Mouse (Mus musculus) intestine, postnatal 0 days (tissue): ENCODE results near the gene Olfr1506. TPM values are rescaled to one million over a fixed set of nuclear protein-coding genes. Genes with fewer than 3 reads are reported as not detected.
"Not testable (repeated sequence)": the region's sequence is repeated elsewhere in the genome, so short reads cannot be mapped to it uniquely, and the experiment has no call there.

Experiments
- ATAC-seq: fragments of 200-750 bp; cut with Nextera tagmentation; 2 replicates; pipeline ENCODE4 v1.8.0; 2017; ENCODE audit warnings: mild to moderate bottlenecking, moderate TSS enrichment, moderate library complexity
- H3K27ac ChIP-seq: fragments of 300-500 bp; sonication (generic); 2 replicates; pipeline ENCODE4 v1.5.1; 2014; ENCODE audit warnings: mild to moderate bottlenecking, low read depth, low read length, moderate library complexity
- H3K27me3 ChIP-seq: fragments of 300-500 bp; sonication (generic); replicated peaks from 2 replicates; pipeline ENCODE4 v1.6.1; 2014; ENCODE audit warnings: low read length, mixed read lengths; ENCODE audit not compliant: control insufficient read depth, insufficient read depth
- H3K36me3 ChIP-seq: fragments of 300-500 bp; sonication (generic); 2 replicates; pipeline ENCODE4 v1.6.1; 2014; ENCODE audit warnings: mild to moderate bottlenecking, moderate library complexity; ENCODE audit not compliant: control insufficient read depth, insufficient read depth
- H3K4me1 ChIP-seq: fragments of 300-500 bp; sonication (generic); replicated peaks from 2 replicates; pipeline ENCODE4 v1.6.1; 2014; ENCODE audit warnings: antibody characterized with exemption, low read length, mixed read lengths; ENCODE audit not compliant: control insufficient read depth, insufficient read depth
- H3K4me2 ChIP-seq: fragments of 300-500 bp; sonication (generic); replicated peaks from 2 replicates; pipeline ENCODE4 v1.6.1; 2014; ENCODE audit warnings: low read depth, mild to moderate bottlenecking, moderate library complexity
- H3K4me3 ChIP-seq: fragments of 300-500 bp; sonication (generic); 2 replicates; pipeline ENCODE4 v1.5.1; 2014; ENCODE audit warnings: low read depth, low read length
- H3K9ac ChIP-seq: fragments of 300-500 bp; sonication (generic); 2 replicates; pipeline ENCODE4 v1.6.1; 2014; ENCODE audit warnings: mild to moderate bottlenecking, low read depth, low read length
- H3K9me3 ChIP-seq: fragments of 300-500 bp; sonication (generic); 2 replicates; pipeline ENCODE4 v1.6.1; 2016; ENCODE audit warnings: mixed run types; ENCODE audit not compliant: control insufficient read depth
- CTCF ChIP-seq: sonication (generic); IDR thresholded peaks from 2 replicates; pipeline ENCODE4 v1.5.1; 2016; ENCODE audit warnings: low read depth, mild to moderate bottlenecking, control low read depth, antibody characterized with exemption, moderate library complexity
- WGBS: fragments of 180-500 bp; shearing (Covaris S2); extraction: QIAGEN DNeasy Blood & Tissue Kit; methylation state at CpG from one replicate; pipeline ENCODE4 v1.1.7; 2014; 5-methylcytosine and 5-hydroxymethylcytosine counted together
- polyA plus RNA-seq: library from polyadenylated mRNA; unstranded; fragments of >200 nt; fragmentation: Nextera tagmentation; extraction: Ambion mirVana; gene quantifications from 2 replicates; pipeline ENCODE4 v1.2.1, GENCODE M21; 2015

Gene Olfr1506
- not detected in 2 replicates for polyA plus RNA-seq

GRCm38 (mm10) chr2:90224393-90224792, at the start of gene Olfr1506:
Olfr1506 (minus strand) TSS chr2:90224493.
- not testable (repeated sequence) for H3K4me1 ChIP-seq, H3K36me3 ChIP-seq, H3K4me3 ChIP-seq, H3K9ac ChIP-seq, H3K27me3 ChIP-seq, ATAC-seq, H3K9me3 ChIP-seq, H3K4me2 ChIP-seq, H3K27ac ChIP-seq
- no CpG with 5 or more reads among the region's 6 CpGs for WGBS

- no peak within 1 kb of the TSS for H3K4me3 ChIP-seq
- H3K9me3 ChIP-seq, result no peaks in the 10 kb centered on the region
- H3K4me1 ChIP-seq, result no peaks in the 10 kb centered on the region
- H3K27me3 ChIP-seq, result no peaks in the 10 kb centered on the region
- TF ChIP-seq CTCF, result no peak
- H3K36me3 ChIP-seq, result no peaks in the 10 kb centered on the region
- WGBS, result 81% methylated on average over 2 of the region's 2 CpGs
- no peak within 1 kb of the TSS for H3K27ac ChIP-seq
- ATAC-seq, result no peak
- no peak within 1 kb of the TSS for H3K9ac ChIP-seq
- H3K4me2 ChIP-seq, result no peak within 1 kb of the TSS
Observed at GRCm38 (mm10) chr2:90270932-90271331, 46.6 kb upstream of the Olfr1506 start, which contains the start of gene Olfr1271. Olfr1271 (minus strand) TSS chr2:90271032.

- TF ChIP-seq CTCF, result no peak
- 95% methylated on average over 4 of the region's 4 CpGs for WGBS
- no peaks in the 10 kb centered on the region for H3K9me3 ChIP-seq
- ATAC-seq, result no peak
- no peak within 1 kb of the TSS for H3K9ac ChIP-seq
- H3K27ac ChIP-seq, result no peak within 1 kb of the TSS
- no peaks in the 10 kb centered on the region for H3K4me1 ChIP-seq
- no peaks in the 10 kb centered on the region for H3K36me3 ChIP-seq
- H3K27me3 ChIP-seq, result no peaks in the 10 kb centered on the region
- no peak within 1 kb of the TSS for H3K4me2 ChIP-seq
- no peak within 1 kb of the TSS for H3K4me3 ChIP-seq
Observed at GRCm38 (mm10) chr2:90257492-90257891, 33.2 kb upstream of the Olfr1506 start, which contains the start of gene Olfr142. Olfr142 (minus strand) TSS chr2:90257592.

- not testable (repeated sequence) for ATAC-seq, H3K9me3 ChIP-seq, H3K9ac ChIP-seq, H3K4me1 ChIP-seq, H3K27me3 ChIP-seq, H3K27ac ChIP-seq, H3K36me3 ChIP-seq, H3K4me2 ChIP-seq, H3K4me3 ChIP-seq
- no CpG with 5 or more reads among the region's 4 CpGs for WGBS
Observed at GRCm38 (mm10) chr2:90199606-90200005, 24.7 kb downstream of the Olfr1506 start.

GRCm38 (mm10) chr2:90195285-90195684, 29.0 kb downstream of the Olfr1506 start:
- not testable (repeated sequence) for H3K9me3 ChIP-seq, H3K27ac ChIP-seq, H3K4me2 ChIP-seq, H3K4me3 ChIP-seq, ATAC-seq, H3K27me3 ChIP-seq, H3K9ac ChIP-seq, H3K4me1 ChIP-seq, H3K36me3 ChIP-seq
- no CpG with 5 or more reads among the region's 6 CpGs for WGBS

- H3K9ac ChIP-seq, H3K4me1 ChIP-seq, H3K36me3 ChIP-seq, H3K4me3 ChIP-seq, H3K9me3 ChIP-seq, H3K4me2 ChIP-seq, H3K27me3 ChIP-seq, H3K27ac ChIP-seq: not testable (repeated sequence)
- WGBS, result no CpG with 5 or more reads among the region's 3 CpGs
- ATAC-seq, result peak; percentile 45; the same call in 1 of the 2 replicates
Observed at GRCm38 (mm10) chr2:90194750-90195149, 29.5 kb downstream of the Olfr1506 start.

GRCm38 (mm10) chr2:90187082-90187481, 37.2 kb downstream of the Olfr1506 start:
- H3K4me1 ChIP-seq, H3K27me3 ChIP-seq, H3K9me3 ChIP-seq, H3K36me3 ChIP-seq, H3K27ac ChIP-seq, H3K4me2 ChIP-seq, ATAC-seq, H3K9ac ChIP-seq, H3K4me3 ChIP-seq: not testable (repeated sequence)
- WGBS, result no CpG with 5 or more reads among the region's 5 CpGs

- WGBS, result no CpG with 5 or more reads among the region's 4 CpGs
- not testable (repeated sequence) for H3K9me3 ChIP-seq
Observed at GRCm38 (mm10) chr2:90186082-90186481, 38.2 kb downstream of the Olfr1506 start.

More at GRCm38 (mm10) chr2:90186082-90186481, 38.2 kb downstream of the Olfr1506 start:
- H3K9ac ChIP-seq, H3K4me3 ChIP-seq, H3K27me3 ChIP-seq, H3K27ac ChIP-seq, H3K4me1 ChIP-seq, H3K36me3 ChIP-seq, ATAC-seq, H3K4me2 ChIP-seq: not testable (repeated sequence)
